Mouse (Mus musculus): ENCODE results near the gene Hp1bp3.

Gene Hp1bp3

GRCm38 (mm10) chr4:138216200-138216890 lies at the start of gene Hp1bp3:
Gene Hp1bp3 (plus strand): TSS chr4:138216296.
- peak; percentile 80 for DNase-seq

DNA sequence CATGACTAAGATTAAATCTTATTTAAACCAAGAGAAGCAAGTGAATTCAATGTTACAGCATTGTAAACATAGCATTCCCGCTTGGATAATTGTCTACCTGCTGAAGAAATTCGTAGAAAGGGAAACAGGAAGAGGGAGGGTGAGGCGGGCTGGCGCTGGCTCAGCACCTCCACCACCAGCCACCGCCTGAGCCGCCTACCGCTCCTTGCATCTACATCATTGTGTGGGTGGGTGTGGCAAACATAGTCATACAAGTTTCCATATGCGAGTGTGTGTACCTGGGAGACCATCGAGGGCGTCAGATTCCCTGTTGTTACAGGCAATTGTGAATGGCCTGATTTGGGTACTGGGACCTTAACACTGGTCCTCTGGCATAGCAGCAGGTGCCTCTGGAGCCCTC lies 49.6 kb upstream of the Hp1bp3 start:
- DNase-seq = no peak

- no peak for DNase-seq
Measured at GRCm38 (mm10) chr4:138168162-138168561, 47.9 kb upstream of the Hp1bp3 start.

DNA sequence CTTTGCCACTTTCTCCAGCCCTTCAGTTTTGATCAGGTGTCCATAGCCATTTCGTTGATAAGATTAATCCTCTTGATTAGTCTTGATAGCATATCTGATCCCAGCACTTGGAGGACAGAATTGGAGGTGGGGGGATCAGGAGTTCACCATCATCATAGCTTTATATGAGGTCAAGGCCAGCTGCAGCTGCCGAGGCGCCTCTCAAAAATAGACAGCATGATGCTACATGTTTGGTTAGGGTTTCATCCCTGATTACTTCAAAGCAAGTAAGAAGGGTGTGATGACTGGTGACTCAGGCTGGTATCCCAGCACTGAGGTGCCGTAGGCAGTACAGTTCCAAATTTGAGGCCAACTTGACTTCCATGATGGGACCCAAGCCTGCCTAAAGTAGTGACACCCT lies 46.7 kb upstream of the Hp1bp3 start:
- no peak for DNase-seq

- no peak for DNase-seq
Measured at GRCm38 (mm10) chr4:138172686-138173085, 43.4 kb upstream of the Hp1bp3 start.

DNA sequence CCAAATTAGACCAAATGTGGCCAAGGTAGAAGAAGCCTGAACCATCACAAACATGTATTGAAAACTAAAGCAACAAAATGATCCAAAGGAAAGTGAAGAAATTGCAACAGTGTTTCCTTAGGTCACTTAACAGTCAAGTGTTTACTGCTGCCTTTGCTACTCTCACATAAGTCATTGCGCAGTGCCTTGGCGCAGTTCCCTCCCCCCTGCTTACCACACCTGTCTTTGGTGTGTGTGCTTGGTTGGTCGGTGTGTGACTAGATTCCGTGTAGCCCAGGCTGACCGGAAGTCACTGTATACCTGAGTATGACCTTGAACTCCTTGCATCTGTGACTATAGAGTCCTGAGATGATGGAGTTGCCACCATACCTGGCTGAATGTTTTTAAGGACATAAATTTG lies 36.7 kb upstream of the Hp1bp3 start:
- DNase-seq = no peak

DNA sequence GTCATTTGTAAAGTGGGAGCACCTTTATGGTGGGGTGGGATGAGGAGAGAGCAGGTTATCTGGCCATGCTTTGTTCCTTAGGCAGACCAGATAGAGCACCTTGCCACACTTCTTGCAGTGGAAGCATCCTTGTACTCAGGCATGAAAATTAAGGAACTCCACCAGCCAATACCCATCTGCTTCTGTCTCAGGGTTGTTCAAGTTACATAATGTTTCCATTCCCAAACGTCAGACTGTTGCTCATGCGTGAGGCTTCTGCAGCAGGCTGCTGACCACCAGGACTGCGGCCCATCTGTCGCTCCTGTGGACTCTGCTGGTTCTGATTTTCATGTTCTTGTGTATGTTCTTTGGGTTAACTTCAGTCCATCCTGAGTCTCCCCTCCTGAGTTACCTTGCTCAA lies 35.4 kb upstream of the Hp1bp3 start:
- DNase-seq = no peak

- no peak for DNase-seq
Measured at GRCm38 (mm10) chr4:138184056-138184455, 32.0 kb upstream of the Hp1bp3 start.

DNA sequence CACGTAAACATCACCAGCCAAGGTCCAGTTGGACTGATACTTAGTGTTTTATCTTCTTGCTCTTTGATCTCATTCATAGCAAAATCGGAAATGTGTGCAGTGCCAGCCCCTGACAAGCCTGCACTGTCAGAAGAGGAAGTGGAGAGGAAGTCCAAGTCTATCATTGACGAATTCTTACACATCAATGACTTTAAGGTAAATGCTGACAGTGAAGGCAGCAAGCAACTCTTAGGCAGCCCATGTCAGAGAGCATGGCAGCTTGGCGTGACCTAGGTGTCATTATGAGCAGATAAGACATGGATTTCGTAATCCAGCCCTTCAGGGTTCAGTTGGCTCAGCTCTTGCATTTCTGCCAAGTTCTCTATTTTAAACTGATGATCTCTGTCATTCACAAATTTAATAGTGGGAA lies 31.5 kb upstream of the Hp1bp3 start:
- no peak for DNase-seq

- DNase-seq = no peak
Measured at GRCm38 (mm10) chr4:138185961-138186360, 30.1 kb upstream of the Hp1bp3 start.

GRCm38 (mm10) chr4:138187995-138188394 lies 28.1 kb upstream of the Hp1bp3 start:
- no peak for DNase-seq

GRCm38 (mm10) chr4:138192561-138192960 lies 23.5 kb upstream of the Hp1bp3 start:
- no peak for DNase-seq

DNA sequence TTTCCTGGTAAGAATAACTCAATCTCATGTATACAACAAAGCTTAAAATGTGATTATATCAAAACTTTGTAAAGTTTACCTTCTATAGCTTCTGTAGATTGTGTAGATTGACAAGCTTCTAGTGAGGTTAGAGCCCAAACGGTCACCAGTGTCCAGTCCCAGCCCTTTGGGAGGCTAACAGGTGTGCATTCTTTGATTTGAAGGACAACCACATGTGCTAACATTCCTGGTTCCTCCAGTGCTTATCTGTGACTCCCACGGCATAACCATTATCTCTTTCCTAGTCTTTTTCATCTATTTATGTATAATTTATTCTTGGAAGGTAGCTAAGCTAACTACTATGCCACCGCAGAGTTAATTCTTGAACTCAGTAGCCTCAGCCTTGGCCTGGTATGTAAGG lies 15.3 kb upstream of the Hp1bp3 start:
- no peak for DNase-seq

DNA sequence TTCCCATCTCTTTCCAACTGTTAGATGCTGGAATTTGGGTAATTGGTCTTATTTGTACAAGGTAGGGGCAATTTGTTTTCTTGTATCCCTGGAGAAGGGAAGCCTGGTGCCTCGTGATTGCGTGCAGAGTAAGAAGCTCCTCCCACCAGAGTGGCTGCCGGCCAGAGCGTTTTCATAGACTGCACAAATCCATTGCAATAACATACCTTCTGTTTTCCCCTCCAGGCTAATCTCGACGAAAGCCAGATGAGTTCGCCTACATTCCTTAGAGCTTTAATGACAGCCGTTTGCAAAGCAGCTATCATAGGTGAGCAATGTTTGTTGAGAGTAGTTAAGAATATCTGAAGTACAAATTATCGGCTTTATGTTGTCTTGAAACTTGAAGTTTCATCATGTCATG lies 14.4 kb upstream of the Hp1bp3 start:
- no peak for DNase-seq

DNA sequence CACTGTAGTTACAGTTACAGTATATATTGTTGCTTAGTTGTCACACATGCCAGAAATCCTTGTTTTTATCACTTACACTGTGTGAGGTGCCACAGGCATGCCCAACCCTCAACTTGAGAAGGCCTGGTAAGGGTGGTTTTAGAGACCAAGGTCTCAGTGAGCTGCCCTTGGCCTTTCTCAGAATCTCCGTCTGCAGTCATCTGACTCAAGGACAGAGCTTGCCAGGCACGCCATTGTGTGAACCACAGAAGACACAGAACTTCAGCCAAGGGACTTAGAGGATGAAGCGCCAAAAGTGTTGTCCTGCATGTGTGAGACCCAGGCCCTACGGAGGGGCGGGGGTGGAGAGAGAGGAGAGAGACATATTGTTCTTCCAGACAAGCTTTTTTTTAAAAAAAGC lies 6.0 kb upstream of the Hp1bp3 start:
- DNase-seq = no peak

- no peak for DNase-seq
Measured at GRCm38 (mm10) chr4:138213861-138214260, 2.2 kb upstream of the Hp1bp3 start.

- no peak for DNase-seq
Measured at GRCm38 (mm10) chr4:138215671-138216199, 361 bp upstream of the Hp1bp3 start.

DNA sequence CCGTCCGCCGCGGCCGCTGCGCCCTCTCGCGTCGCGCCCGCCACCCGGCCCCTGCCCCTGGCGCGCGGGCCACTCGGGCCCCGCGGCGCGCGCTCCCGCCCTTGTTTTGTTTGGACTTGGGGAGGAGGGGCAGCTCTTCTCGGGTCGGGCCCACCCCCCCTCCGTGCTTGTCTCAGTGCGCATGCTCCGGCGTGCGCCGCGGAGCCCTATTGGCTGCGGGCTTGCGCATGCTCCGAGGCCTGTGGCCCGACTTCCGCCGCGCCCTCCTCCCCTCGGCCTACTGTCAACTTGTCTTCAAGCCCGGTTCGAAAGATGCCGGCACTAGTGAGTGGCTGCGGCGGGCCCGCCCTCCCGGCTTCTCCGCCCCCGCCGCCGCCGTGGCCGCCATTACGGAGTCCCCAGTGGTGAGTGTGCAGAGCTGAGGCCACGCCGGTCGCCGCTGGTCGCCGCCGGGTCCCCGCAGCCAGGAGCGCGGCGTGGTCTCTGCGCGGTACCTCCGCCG lies 846 bp downstream of the Hp1bp3 start:
- DNase-seq = peak; percentile 98

DNA sequence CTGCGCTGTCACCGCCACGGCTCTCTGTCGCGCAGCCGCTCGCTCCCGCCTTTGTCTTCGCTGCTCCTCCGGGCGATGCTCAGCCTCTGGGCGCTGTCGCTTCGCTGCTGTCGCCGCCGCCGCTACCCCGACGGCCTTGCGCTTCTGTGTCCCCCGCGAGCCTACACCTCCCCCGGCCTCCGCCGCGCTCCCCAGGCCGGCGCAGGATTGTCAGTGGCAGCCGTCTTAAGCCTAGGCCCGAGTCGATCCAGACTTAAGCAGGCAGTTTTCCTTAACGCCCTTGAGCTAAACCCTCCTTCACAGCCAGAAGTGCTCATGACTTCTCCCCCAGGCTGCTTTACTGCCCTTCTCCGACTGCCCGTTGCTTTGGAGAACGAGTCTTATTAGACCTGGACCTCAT lies 1.3 kb downstream of the Hp1bp3 start:
- no peak for DNase-seq

DNA sequence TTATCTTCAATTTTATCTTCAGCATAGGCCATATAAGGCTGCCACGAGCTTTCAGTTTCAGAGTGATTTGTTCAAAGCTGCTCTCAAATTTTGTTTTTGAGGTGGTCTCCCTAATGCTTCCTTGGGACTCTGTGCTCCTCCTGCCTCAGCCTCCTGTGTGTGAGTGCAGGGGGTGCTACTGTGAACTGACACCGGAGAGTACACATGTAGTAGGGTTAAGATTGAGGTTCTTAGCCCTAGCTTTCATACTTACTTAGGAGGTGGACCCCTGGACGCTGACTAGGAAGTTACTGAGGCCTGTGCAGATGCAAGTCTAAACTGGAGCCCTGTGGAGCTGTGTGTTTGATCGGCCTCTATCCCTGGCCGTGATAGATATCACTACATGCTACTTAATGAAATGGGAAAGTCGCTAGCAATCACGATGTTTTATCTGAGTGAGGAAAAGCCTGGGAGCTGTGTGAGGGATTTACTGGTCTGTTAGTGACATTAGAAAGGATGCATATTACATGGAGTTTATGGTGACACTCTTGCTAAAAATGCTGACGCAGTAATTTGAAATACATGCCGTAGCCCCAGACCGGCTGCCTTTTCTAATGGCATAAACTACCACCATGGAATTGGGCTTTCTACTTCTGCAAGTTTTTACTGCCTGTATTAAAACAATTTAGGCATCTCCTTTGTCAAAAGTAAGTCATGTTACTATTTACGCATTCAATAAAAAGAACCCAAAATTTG lies 2.0 kb downstream of the Hp1bp3 start:
- no peak for DNase-seq

DNA sequence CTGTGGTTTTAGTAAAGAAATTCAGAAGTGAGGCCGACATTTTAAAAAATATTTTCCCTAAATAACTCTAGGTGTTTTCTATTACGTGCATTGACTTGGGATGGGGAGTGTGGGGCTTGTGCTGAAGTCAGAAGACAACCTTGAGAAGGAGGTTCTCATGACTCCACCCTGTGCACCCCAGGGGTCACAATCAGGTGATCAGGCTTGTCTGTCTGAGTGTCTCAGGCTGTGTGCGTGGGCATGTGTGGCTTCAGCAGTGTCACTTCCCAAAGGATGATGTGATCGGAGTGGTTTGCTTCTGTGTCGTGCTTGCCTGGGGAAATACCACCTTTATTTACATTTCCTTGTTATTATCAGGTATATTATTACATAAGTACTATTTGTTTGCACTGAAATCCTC lies 3.2 kb downstream of the Hp1bp3 start:
- DNase-seq = no peak

- no peak for DNase-seq
Measured at GRCm38 (mm10) chr4:138220761-138221160, 4.7 kb downstream of the Hp1bp3 start.

GRCm38 (mm10) chr4:138221406-138221805 lies 5.3 kb downstream of the Hp1bp3 start:
- DNase-seq = no peak

DNA sequence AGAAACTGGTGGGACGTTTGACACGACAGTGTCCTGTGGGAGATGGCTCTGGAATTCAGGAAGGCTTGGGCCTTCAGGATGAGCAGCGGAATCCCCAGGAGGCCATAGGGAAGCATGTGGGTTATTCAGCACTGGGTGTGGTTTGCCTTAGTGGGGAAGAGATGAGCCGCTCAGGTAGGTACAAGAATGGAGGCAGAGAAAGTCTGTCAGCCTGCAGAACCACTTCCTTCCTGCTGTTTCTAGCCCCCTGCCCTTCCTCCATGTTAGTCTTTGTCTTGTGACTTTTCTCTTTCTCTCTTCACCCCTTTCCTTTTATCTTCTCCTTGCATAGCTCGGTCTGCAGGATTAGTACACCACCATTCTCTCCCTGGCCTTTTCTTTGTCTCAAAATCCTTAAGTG lies 6.3 kb downstream of the Hp1bp3 start:
- no peak for DNase-seq

All from cerebellum, adult 8-10 months (tissue).